Mouse (Mus musculus): ENCODE measurements around the gene Mecom.

GRCm38 (mm10) chr3:29903596-29904308 is 644.1 kb downstream of the Mecom start:
- TF ChIP-seq CTCF (conservative IDR thresholded peaks at IDR 0.05; ENCODE audit: low read length) (no peak), NANOG (IDR thresholded peaks at IDR 0.05; ENCODE audit: borderline replicate concordance, low read length) (no peak)

Data from E14TG2a.4 (cell line).